Mouse (Mus musculus) intestine, postnatal 0 days (tissue): Measurements from ENCODE around the gene Rftn1. TPM values are rescaled to one million over a fixed set of nuclear protein-coding genes. Genes with fewer than 3 reads are reported as not detected.

Experiments used
- ATAC-seq: fragments of 200-750 bp; cut with Nextera tagmentation; 2 replicates; pipeline ENCODE4 v1.8.0; 2017; ENCODE audit warnings: mild to moderate bottlenecking, moderate TSS enrichment, moderate library complexity
- H3K27ac ChIP-seq: fragments of 300-500 bp; sonication (generic); 2 replicates; pipeline ENCODE4 v1.5.1; 2014; ENCODE audit warnings: mild to moderate bottlenecking, low read depth, low read length, moderate library complexity
- H3K27me3 ChIP-seq: fragments of 300-500 bp; sonication (generic); replicated peaks from 2 replicates; pipeline ENCODE4 v1.6.1; 2014; ENCODE audit warnings: low read length, mixed read lengths; ENCODE audit not compliant: control insufficient read depth, insufficient read depth
- H3K36me3 ChIP-seq: fragments of 300-500 bp; sonication (generic); 2 replicates; pipeline ENCODE4 v1.6.1; 2014; ENCODE audit warnings: mild to moderate bottlenecking, moderate library complexity; ENCODE audit not compliant: control insufficient read depth, insufficient read depth
- H3K4me1 ChIP-seq: fragments of 300-500 bp; sonication (generic); replicated peaks from 2 replicates; pipeline ENCODE4 v1.6.1; 2014; ENCODE audit warnings: antibody characterized with exemption, low read length, mixed read lengths; ENCODE audit not compliant: control insufficient read depth, insufficient read depth
- H3K4me2 ChIP-seq: fragments of 300-500 bp; sonication (generic); replicated peaks from 2 replicates; pipeline ENCODE4 v1.6.1; 2014; ENCODE audit warnings: low read depth, mild to moderate bottlenecking, moderate library complexity
- H3K4me3 ChIP-seq: fragments of 300-500 bp; sonication (generic); 2 replicates; pipeline ENCODE4 v1.5.1; 2014; ENCODE audit warnings: low read depth, low read length
- H3K9ac ChIP-seq: fragments of 300-500 bp; sonication (generic); 2 replicates; pipeline ENCODE4 v1.6.1; 2014; ENCODE audit warnings: mild to moderate bottlenecking, low read depth, low read length
- H3K9me3 ChIP-seq: fragments of 300-500 bp; sonication (generic); 2 replicates; pipeline ENCODE4 v1.6.1; 2016; ENCODE audit warnings: mixed run types; ENCODE audit not compliant: control insufficient read depth
- CTCF ChIP-seq: sonication (generic); IDR thresholded peaks from 2 replicates; pipeline ENCODE4 v1.5.1; 2016; ENCODE audit warnings: low read depth, mild to moderate bottlenecking, control low read depth, antibody characterized with exemption, moderate library complexity
- WGBS: fragments of 180-500 bp; shearing (Covaris S2); extraction: QIAGEN DNeasy Blood & Tissue Kit; methylation state at CpG from one replicate; pipeline ENCODE4 v1.1.7; 2014; 5-methylcytosine and 5-hydroxymethylcytosine counted together
- polyA plus RNA-seq: library from polyadenylated mRNA; unstranded; fragments of >200 nt; fragmentation: Nextera tagmentation; extraction: Ambion mirVana; gene quantifications from 2 replicates; pipeline ENCODE4 v1.2.1, GENCODE M21; 2015

The Rftn1 gene
- polyA plus RNA-seq, 1 experiment from 2014 or later: 7.1 TPM

DNA sequence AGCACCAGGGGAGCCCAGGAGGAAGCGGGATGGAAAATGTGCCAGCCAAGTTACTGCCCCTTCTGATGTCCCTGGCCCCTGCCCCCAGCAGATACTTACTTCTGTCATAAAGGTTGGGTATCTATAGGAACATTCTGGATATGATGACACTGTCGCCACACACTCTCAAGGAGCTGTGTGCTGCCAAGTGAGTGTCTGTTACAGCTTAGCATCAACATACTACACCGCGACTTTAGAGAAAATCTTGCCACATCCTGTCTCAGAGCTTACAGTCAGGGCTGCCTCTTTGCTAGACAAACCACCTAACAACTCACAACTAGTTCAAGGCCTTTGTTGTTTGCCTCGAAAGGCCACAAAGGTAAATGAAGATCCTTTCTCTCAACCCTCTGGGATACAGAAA lies 96.4 kb downstream of the Rftn1 start:
- TF ChIP-seq CTCF: no peak
- ATAC-seq: no peak
- WGBS: 82% methylated on average over 5 of the region's 5 CpGs
- Histone ChIP-seq H3K36me3 (no peaks in the 10 kb centered on the region), H3K27me3 (no peaks in the 10 kb centered on the region), H3K9me3 (no peaks in the 10 kb centered on the region), H3K4me1 (no peaks in the 10 kb centered on the region), H3K4me3 (no peak overlapping the region), H3K4me2 (no peak overlapping the region), H3K27ac (no peak overlapping the region), H3K9ac (no peak overlapping the region)

DNA sequence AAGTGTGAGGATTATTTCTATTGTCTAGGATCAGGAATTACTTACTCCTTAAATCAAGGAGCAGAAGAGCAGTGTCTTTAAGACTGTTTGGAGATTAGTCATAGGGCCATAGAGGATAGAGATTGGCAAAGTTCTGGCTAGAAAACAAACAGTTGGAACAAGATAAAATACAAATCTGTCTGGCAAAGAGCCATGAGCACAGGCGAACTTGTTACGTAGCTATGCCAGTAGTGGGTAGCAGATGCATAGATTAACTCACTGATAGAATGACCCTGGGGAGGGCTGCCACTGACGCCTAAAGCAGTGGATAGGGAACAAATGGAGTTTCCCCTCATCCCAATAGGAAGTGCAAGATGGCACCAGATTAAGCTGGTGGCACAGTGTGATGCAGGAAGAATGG lies 97.1 kb downstream of the Rftn1 start:
- Histone ChIP-seq H3K27me3 (no peaks in the 10 kb centered on the region), H3K9me3 (no peaks in the 10 kb centered on the region), H3K27ac (no peak overlapping the region), H3K4me1 (no peaks in the 10 kb centered on the region), H3K36me3 (no peaks in the 10 kb centered on the region), H3K4me2 (no peak overlapping the region), H3K4me3 (no peak overlapping the region), H3K9ac (no peak overlapping the region)
- no peak for ATAC-seq
- TF ChIP-seq CTCF: no peak
- 64% methylated on average over 3 of the region's 3 CpGs for WGBS

DNA sequence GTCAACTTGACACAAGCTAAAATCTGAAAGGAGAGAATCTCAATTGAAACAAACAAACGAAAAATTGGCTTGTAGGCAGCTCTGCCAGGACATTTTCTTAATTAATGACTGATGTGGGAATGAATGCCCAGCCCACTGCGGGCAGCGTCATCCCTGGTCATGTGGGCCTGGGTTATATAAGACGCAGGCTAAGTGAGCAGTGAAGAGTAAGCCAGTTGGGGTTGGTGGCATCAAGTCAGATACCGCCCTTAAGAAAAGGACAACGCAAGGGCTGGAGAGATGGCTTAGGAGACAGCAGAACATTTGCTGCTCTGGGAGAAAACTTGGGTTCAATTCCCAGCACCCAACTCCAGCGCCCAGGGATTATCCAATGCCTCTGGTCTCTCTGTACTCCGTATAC lies 97.6 kb downstream of the Rftn1 start:
- Histone ChIP-seq H3K27ac (no peak overlapping the region), H3K4me3 (no peak overlapping the region), H3K4me1 (no peaks in the 10 kb centered on the region), H3K4me2 (no peak overlapping the region), H3K9ac (no peak overlapping the region), H3K27me3 (no peaks in the 10 kb centered on the region), H3K9me3 (no peaks in the 10 kb centered on the region), H3K36me3 (no peaks in the 10 kb centered on the region)
- TF ChIP-seq CTCF: no peak
- ATAC-seq: no peak
- 90% methylated on average over 8 of the region's 8 CpGs for WGBS

DNA sequence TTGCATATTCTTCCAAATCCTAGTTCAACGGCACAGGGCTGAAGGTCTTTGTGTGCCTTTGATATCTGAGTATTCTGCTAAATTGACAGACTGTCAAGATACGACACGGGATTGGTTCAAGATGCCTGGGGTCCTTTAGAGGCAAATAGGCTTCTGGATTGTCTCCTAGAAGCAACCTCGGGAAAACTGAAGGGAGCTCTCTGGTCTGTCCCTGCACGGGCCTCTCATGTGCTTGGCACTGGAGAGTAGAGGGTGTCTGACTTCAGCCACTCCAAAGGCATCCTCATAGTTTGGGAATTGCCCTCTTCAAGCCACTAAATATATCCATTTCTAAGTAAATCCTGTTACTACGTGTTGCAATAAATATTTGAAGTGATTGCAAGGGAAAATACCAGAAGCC lies 98.6 kb downstream of the Rftn1 start:
- ATAC-seq: no peak
- TF ChIP-seq CTCF: no peak
- H3K4me3 ChIP-seq: no peak overlapping the region
- no peak overlapping the region for H3K27ac ChIP-seq
- H3K4me1 ChIP-seq: no peaks in the 10 kb centered on the region
- no peak overlapping the region for H3K9ac ChIP-seq
- no peak overlapping the region for H3K4me2 ChIP-seq
- H3K36me3 ChIP-seq: no peaks in the 10 kb centered on the region
- 58% methylated on average over 6 of the region's 6 CpGs for WGBS
- no peaks in the 10 kb centered on the region for H3K27me3 ChIP-seq
- no peaks in the 10 kb centered on the region for H3K9me3 ChIP-seq

DNA sequence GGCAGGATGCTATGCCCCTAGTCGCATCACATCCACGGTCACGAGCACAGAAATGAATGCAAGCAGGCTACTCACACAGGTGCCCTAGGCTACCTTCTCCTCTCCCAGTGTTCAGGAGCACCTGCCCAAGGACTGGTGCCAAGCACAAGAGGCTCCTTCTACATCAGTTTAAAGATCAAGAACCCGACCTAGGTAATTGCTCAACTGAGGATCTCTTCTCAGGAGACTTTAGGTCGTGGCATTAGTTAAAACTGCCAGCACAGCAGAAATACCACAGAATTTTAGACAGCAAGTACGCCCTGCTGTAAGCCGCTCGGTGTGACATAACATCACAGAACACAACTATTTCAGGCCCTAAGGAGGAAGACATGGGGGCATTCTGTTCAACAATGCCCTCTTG lies 100.7 kb downstream of the Rftn1 start:
- Histone ChIP-seq H3K4me3 (no peak overlapping the region), H3K9ac (no peak overlapping the region), H3K27me3 (no peaks in the 10 kb centered on the region), H3K4me1 (no peaks in the 10 kb centered on the region), H3K4me2 (no peak overlapping the region), H3K9me3 (no peaks in the 10 kb centered on the region), H3K36me3 (no peaks in the 10 kb centered on the region), H3K27ac (no peak overlapping the region)
- TF ChIP-seq CTCF: no peak
- ATAC-seq: no peak
- 87% methylated on average over 8 of the region's 8 CpGs for WGBS

DNA sequence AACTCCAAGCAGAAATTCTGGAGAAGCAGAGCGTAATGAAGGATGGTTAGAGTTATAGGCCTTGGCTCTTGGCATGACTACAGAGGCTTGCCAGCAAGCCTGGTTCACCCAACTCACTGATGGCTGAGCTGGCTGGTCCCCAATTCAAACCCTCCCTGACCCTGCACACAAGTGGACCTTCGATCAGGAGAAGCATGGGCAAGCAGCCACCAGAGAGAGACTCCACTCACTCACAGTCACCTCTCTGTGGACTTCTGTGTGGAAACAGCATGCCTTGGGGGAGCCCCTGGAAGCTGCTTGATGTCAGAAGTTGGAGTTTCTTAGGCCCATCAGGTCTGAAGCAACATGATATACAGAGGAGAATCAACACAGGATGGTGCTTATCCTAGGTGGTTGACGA lies 102.4 kb downstream of the Rftn1 start:
- Histone ChIP-seq H3K4me1 (no peaks in the 10 kb centered on the region), H3K9me3 (no peaks in the 10 kb centered on the region), H3K9ac (no peak overlapping the region), H3K4me3 (no peak overlapping the region), H3K27ac (no peak overlapping the region), H3K27me3 (no peaks in the 10 kb centered on the region), H3K36me3 (no peaks in the 10 kb centered on the region), H3K4me2 (no peak overlapping the region)
- TF ChIP-seq CTCF: no peak
- no peak for ATAC-seq
- 86% methylated on average over 3 of the region's 3 CpGs for WGBS

DNA sequence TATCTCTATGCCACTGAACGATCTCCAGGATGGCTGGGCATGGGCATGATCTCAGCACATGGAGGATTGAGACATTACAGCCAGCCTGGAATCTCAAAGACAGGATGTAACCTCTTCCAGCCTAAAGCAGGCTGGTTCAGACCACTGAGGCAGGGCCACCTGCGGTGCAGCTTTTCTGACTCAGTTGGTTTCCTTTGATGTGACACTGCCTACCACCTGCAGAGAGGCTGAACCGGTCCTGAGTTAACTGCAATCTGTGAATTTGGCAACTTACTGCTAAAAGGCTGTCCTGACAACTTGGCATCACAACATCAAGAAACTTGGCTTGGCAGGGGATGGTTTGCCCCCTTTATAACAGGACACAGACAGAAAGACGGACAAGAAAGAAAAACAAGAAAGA lies 103.6 kb downstream of the Rftn1 start:
- Histone ChIP-seq H3K27me3 (no peaks in the 10 kb centered on the region), H3K27ac (no peak overlapping the region), H3K4me2 (no peak overlapping the region), H3K4me3 (no peak overlapping the region), H3K9me3 (no peaks in the 10 kb centered on the region), H3K9ac (no peak overlapping the region), H3K36me3 (no peaks in the 10 kb centered on the region; the same call in 1 of the 2 replicates), H3K4me1 (no peaks in the 10 kb centered on the region)
- no peak for ATAC-seq
- 65% methylated on average over 4 of the region's 4 CpGs for WGBS
- no peak for TF ChIP-seq CTCF
